In the genomic region with DNA sequence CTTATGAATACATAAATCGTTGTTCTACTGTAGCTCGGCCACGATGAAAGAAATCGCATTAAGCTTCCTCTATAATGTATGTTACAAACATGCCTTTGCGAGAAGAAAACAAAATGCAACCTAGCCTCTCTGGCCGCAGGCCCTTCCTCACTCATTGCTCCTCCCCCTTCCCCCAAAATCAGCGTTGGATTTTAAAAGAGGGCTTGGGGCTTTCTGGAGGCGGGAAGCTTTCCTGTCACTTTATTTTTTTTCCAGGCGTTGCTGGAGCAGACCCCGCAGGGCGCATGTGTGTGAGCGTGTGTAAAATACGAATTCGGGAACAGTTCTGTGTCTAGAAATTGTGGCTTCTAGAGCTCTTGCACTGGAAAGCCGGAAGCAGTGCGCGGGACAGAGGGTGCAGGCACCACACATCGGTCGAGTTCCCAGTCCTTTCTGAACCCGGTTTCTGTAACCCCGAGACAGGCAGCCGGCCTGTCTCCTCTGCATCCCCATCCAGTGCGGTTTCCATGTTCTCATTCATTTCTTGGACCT, we compare ENCODE assay signal across 8 mouse cellular contexts. TPM values are rescaled to one million over a fixed set of nuclear protein-coding genes. Genes with fewer than 3 reads are reported as not detected.
DNase-seq lines count a peak whose midpoint lies in the region; ATAC-seq and TF ChIP-seq lines count a peak whose summit lies in the region.

No protein-coding gene starts in this region.

- H3K36me3 ChIP-seq in kidney, embryonic 14.5 days (ENCODE audit: control insufficient read depth, insufficient read depth, low read length), result no peaks in the 10 kb centered on the region
- H3K36me3 ChIP-seq in embryonic facial prominence, embryonic 15.5 days, result no peaks in the 10 kb centered on the region
- H3K36me3 ChIP-seq in intestine, embryonic 16.5 days (ENCODE audit: control insufficient read depth, insufficient read depth, low read length), result no peaks in the 10 kb centered on the region
- no peaks in the 10 kb centered on the region for H3K36me3 ChIP-seq in midbrain, embryonic 16.5 days (ENCODE audit: control insufficient read depth, insufficient read depth, low read length)

- no peak overlapping the region for H3K9ac ChIP-seq in kidney, embryonic 14.5 days (ENCODE audit: low read depth, low read length)
- H3K9ac ChIP-seq in embryonic facial prominence, embryonic 15.5 days, result no peak overlapping the region
- H3K9ac ChIP-seq in intestine, embryonic 16.5 days (ENCODE audit: low read depth, low read length), result peak overlapping the region; percentile 61
- peak overlapping the region; percentile 76 for H3K9ac ChIP-seq in midbrain, embryonic 16.5 days (ENCODE audit: low read depth, low read length)

- ATAC-seq in kidney, embryonic 14.5 days (ENCODE audit: low FRiP score, low TSS enrichment), result no peak
- ATAC-seq in embryonic facial prominence, embryonic 15.5 days (ENCODE audit: insufficient number of reproducible peaks, low FRiP score, low TSS enrichment, low read depth), result no peak
- ATAC-seq in intestine, embryonic 16.5 days, result no peak
- ATAC-seq in midbrain, embryonic 16.5 days, result no peak
- no peak for ATAC-seq in erythroid progenitor cell, adult 5-6 weeks (replicated peaks; ENCODE audit: low FRiP score, poor library complexity, severe bottlenecking)
- no peak for ATAC-seq in inflammation-experienced regulatory T-cells, adult 6 months

- DNase-seq in kidney, postnatal 25 days, result no peak
- DNase-seq in brain, embryonic 14.5 days (ENCODE audit: low read depth), result peak; percentile 75

- no peaks in the 10 kb centered on the region for H3K9me3 ChIP-seq in kidney, embryonic 14.5 days (ENCODE audit: control insufficient read depth, low read length)
- H3K9me3 ChIP-seq in embryonic facial prominence, embryonic 15.5 days (replicated peaks), result no peaks in the 10 kb centered on the region
- H3K9me3 ChIP-seq in intestine, embryonic 16.5 days (ENCODE audit: control insufficient read depth, low read length), result no peaks in the 10 kb centered on the region
- no peaks in the 10 kb centered on the region for H3K9me3 ChIP-seq in midbrain, embryonic 16.5 days (replicated peaks; ENCODE audit: control insufficient read depth, low read length, poor library complexity, severe bottlenecking)

- peaks cover 81% of the 10 kb centered on the region for H3K27me3 ChIP-seq in kidney, embryonic 14.5 days (ENCODE audit: control insufficient read depth, insufficient read depth, low read length)
- H3K27me3 ChIP-seq in embryonic facial prominence, embryonic 15.5 days, result peaks cover 96% of the 10 kb centered on the region
- peaks cover 26% of the 10 kb centered on the region for H3K27me3 ChIP-seq in intestine, embryonic 16.5 days (replicated peaks; ENCODE audit: control insufficient read depth, insufficient read depth, low read length)
- peaks cover 5% of the 10 kb centered on the region for H3K27me3 ChIP-seq in midbrain, embryonic 16.5 days (ENCODE audit: control insufficient read depth, insufficient read depth, low read depth, low read length)

- H3K27ac ChIP-seq in kidney, embryonic 14.5 days (ENCODE audit: low read depth, low read length), result no peak overlapping the region
- H3K27ac ChIP-seq in embryonic facial prominence, embryonic 15.5 days (replicated peaks), result no peak overlapping the region
- peak overlapping the region; percentile 5; the same call in 1 of the 2 replicates for H3K27ac ChIP-seq in intestine, embryonic 16.5 days (ENCODE audit: low read length)
- peak overlapping the region; percentile 96 for H3K27ac ChIP-seq in midbrain, embryonic 16.5 days (ENCODE audit: low read length)

- peak overlapping the region; percentile 33 for H3K4me2 ChIP-seq in kidney, embryonic 14.5 days (replicated peaks; ENCODE audit: low read depth, low read length)
- peak overlapping the region; percentile 46 for H3K4me2 ChIP-seq in embryonic facial prominence, embryonic 15.5 days (replicated peaks)
- H3K4me2 ChIP-seq in intestine, embryonic 16.5 days (ENCODE audit: low read depth, low read length), result peak overlapping the region; percentile 62
- H3K4me2 ChIP-seq in midbrain, embryonic 16.5 days (ENCODE audit: low read length), result peak overlapping the region; percentile 58

- TF ChIP-seq POLR2A in brain, embryonic 14.5 days (IDR thresholded peaks at IDR 0.05; ENCODE audit: borderline replicate concordance, extremely low read depth, insufficient read depth, insufficient read length, poor library complexity, severe bottlenecking), result no peak

- WGBS in kidney, embryonic 14.5 days, result under 1% methylated on average over 23 of the region's 23 CpGs
- under 1% methylated on average over 23 of the region's 23 CpGs for WGBS in embryonic facial prominence, embryonic 15.5 days
- under 1% methylated on average over 23 of the region's 23 CpGs for WGBS in intestine, embryonic 16.5 days
- under 1% methylated on average over 23 of the region's 23 CpGs for WGBS in midbrain, embryonic 16.5 days

- H3K4me3 ChIP-seq in kidney, embryonic 14.5 days (ENCODE audit: low read length), result peak overlapping the region; percentile 28
- H3K4me3 ChIP-seq in embryonic facial prominence, embryonic 15.5 days (replicated peaks), result peak overlapping the region; percentile 32
- peak overlapping the region; percentile 56 for H3K4me3 ChIP-seq in intestine, embryonic 16.5 days (ENCODE audit: low read length)
- H3K4me3 ChIP-seq in midbrain, embryonic 16.5 days (ENCODE audit: low read depth, low read length), result peak overlapping the region; percentile 60

- peaks cover 1% of the 10 kb centered on the region; the same call in 1 of the 2 replicates for H3K4me1 ChIP-seq in kidney, embryonic 14.5 days (ENCODE audit: control insufficient read depth, insufficient read depth, low read length)
- H3K4me1 ChIP-seq in embryonic facial prominence, embryonic 15.5 days, result peaks cover 50% of the 10 kb centered on the region
- peaks cover 14% of the 10 kb centered on the region; the same call in 1 of the 2 replicates for H3K4me1 ChIP-seq in intestine, embryonic 16.5 days (ENCODE audit: control insufficient read depth, insufficient read depth, low read length)
- peaks cover 3% of the 10 kb centered on the region; the same call in 1 of the 2 replicates for H3K4me1 ChIP-seq in midbrain, embryonic 16.5 days (ENCODE audit: control insufficient read depth, insufficient read depth, low read length)

- no peak for TF ChIP-seq CTCF in brain, embryonic 14.5 days (IDR thresholded peaks at IDR 0.05; ENCODE audit: borderline replicate concordance, extremely low read depth, insufficient read depth, insufficient read length)

RNA-seq across cellular contexts. Expression of a gene that starts 2.9 kb away (rescaled TPM):
- not detected in 2 replicates for polyA plus RNA-seq in kidney, embryonic 14.5 days (2014; fragmentation: Nextera tagmentation; extraction: Ambion mirVana)
- polyA plus RNA-seq in brain, embryonic 14.5 days (2012; rRNA removed), result 67.3 and 67.5 TPM in 2 replicates
- 6.5 and 8.5 TPM in 2 replicates for polyA plus RNA-seq in embryonic facial prominence, embryonic 15.5 days (2015; fragmentation: Nextera tagmentation; extraction: Ambion mirVana)
- polyA plus RNA-seq in intestine, embryonic 16.5 days (2015; fragmentation: Nextera tagmentation; extraction: Ambion mirVana), result 75.3 and 96.3 TPM in 2 replicates
- 77.0 and 80.2 TPM in 2 replicates for polyA plus RNA-seq in midbrain, embryonic 16.5 days (2015; fragmentation: Nextera tagmentation; extraction: Ambion mirVana)
- total RNA-seq in erythroid progenitor cell, adult 5-6 weeks (2015; ENCODE audit: low replicate concordance), result not detected in 2 replicates
- total RNA-seq in erythroid progenitor cell, adult 5-6 weeks (2017; ENCODE audit: low replicate concordance), result not detected in 2 replicates
- 10 to 100 TPM; 36.9 to 46.4 (median 42.7) TPM for polyA plus RNA-seq in inflammation-experienced regulatory T-cells, adult 6 months (2017; shearing (Covaris generic))

Comparison
In these comparisons a context has a peak if more than half of its experiments do, and no peak if none do; other contexts are left out.
1. H3K27ac ChIP-seq: peak in intestine, embryonic 16.5 days (single experiment) and midbrain, embryonic 16.5 days (single experiment); none in kidney, embryonic 14.5 days (single experiment) and embryonic facial prominence, embryonic 15.5 days (single experiment).
2. H3K9ac ChIP-seq: peak in intestine, embryonic 16.5 days (single experiment) and midbrain, embryonic 16.5 days (single experiment); none in kidney, embryonic 14.5 days (single experiment) and embryonic facial prominence, embryonic 15.5 days (single experiment).
3. Peak in every context shown above with its lines, with median percentiles within 50 percentile points of each other: H3K4me2 ChIP-seq and H3K4me3 ChIP-seq.